Mouse (Mus musculus) spleen, adult 18-20 months (tissue): ENCODE data around the gene Fkbp2.
"Not testable (repeated sequence)": the region's sequence is repeated elsewhere in the genome, so short reads cannot be mapped to it uniquely, and the experiment has no call there.

Experiments used
- DNase-seq, 2 experiments: peaks; one replicate each; pipeline ENCODE4 v3.0.0; 2022; ENCODE audit warnings: mixed read lengths in 2 of 2

The Fkbp2 gene

GRCm38 (mm10) chr19:6980381-6981093 lies at the start of gene Fkbp2:
Gene Fkbp2 (minus strand): TSS chr19:6980501.
- DNase-seq, result peak; percentile 97 to 98

GRCm38 (mm10) chr19:7029531-7029930 lies 49.2 kb upstream of the Fkbp2 start:
- no peak for DNase-seq

GRCm38 (mm10) chr19:7020224-7020641 lies 39.9 kb upstream of the Fkbp2 start:
- peak; percentile 47 to 67 for DNase-seq

DNA sequence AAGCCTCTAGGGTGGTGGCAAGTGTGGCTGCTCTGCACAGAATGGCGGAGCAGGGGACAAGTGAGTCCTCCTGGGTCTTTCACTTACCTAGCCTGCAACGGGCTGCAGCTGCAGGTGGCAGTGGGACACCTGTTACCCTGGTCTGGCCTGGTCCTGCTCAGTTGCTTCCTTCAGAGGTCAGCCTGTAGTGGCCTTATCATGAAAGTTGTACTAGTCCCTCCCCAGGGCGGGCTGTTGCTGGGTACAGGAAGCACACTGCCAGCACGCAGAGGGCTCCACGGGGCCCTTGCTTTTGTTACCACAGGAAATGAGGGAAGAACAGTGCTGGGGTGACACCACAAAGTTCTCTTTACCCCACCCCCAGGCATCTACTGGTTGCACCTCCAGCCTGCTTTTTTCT lies 38.9 kb upstream of the Fkbp2 start, which contains the start of gene Fermt3:
TSS of gene Fermt3 (minus strand) at position 279 of the 400 bp plus-strand sequence.
- peak; percentile 76 for DNase-seq

DNA sequence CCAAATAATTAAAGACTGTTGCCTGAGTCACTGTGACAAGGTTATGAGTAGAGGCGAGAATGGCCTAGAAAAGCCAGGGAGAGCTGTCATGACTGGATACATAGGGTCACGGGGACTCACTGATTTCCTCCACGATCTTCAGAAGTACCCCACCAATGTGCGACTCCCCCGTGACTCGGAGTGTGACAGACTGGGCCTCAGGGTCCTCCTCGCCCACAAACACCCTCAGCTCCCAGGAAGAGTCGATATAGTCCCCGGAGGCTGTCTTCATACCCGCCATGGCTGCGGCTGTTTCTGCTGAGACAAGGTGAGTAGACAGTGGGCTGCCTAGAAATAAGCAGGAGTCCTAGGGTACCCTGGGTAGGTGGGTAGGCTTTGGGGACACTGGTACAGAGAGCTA lies 38.2 kb upstream of the Fkbp2 start:
- no peak for DNase-seq

DNA sequence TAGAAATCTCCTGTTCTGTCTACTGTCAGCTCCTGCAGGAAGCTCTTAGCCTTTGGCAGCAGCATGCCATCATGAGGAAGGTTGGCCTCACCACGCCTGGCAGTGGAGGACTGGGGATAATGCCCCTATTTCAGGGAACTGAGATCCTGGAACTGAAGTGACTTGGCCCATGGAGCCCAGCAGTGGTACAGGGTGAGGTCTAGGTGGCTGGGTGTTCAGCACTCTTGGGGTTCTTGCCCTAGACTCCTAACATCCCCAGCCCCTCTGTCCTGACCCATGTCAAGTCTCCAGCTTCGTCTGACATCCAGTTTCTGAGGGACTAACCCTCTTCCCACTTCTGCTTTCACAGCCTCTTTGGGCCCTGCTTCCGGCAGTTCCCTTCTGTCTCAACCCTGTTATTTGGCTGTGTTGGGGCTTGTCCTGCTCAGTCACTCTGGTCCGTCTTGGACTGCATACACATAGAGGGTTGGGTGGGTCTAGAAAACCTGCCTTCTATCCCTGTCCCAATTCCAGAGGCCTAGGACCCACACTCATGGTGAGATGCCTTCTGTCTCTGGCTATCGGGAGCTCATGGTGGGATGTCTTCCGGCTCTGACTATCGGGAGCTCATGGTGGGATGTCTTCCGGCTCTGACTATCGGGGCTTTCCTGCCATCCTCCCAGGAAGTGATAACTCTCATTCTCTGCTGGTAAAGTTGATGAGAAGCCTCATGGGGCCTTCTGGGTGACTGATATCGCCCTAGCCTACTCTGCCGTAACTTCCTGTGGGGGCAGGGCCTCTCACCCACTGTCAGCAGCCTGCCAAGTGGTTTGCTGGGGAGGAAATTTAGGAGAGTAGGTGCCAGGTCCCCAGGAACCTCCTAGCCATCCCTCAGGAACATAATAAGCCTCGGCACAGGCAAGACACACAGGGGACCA lies 37.5 kb upstream of the Fkbp2 start:
- DNase-seq, result peak; percentile 57

GRCm38 (mm10) chr19:7014481-7015135 lies 34.3 kb upstream of the Fkbp2 start:
- DNase-seq, result no peak

GRCm38 (mm10) chr19:7013984-7014383 lies 33.7 kb upstream of the Fkbp2 start:
- no peak for DNase-seq

- no peak for DNase-seq
Observed at GRCm38 (mm10) chr19:7012426-7012825, 32.1 kb upstream of the Fkbp2 start.

- DNase-seq, result no peak
Observed at GRCm38 (mm10) chr19:7006892-7007593, 26.7 kb upstream of the Fkbp2 start.

DNA sequence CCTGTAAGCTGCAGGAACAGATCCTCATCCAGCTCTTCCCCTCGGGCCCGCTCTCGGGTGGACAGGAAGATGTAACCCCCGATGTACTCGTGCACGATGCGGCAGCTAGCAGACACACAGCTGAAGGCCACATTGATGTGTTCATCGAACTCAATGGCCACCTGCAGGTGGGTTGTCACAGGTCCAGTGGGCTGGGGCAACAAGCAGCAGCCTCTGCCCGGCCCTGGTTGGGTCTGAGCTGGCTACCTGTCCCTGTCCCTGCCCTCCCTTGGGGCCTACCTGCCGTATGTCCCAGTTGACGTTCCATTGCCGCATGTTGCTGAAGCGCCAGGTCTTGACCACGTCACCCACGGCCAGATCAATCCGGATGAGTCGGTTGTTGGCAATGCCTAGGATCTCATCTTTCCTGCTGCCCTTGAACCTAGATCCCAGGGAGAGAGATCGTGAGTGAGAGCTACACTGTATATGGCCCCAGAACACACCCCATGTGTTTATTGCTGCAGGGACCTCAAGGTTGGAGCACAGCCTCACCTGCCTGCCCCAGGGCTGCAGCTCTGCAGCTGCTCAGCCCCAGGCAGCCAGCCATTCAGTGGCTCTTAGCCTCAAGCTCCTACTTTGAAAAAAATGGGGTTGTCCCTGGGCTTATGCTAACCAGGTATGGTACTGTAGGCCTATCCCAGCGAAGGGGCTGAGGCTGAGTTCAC lies 19.2 kb upstream of the Fkbp2 start:
- DNase-seq, result no peak

DNA sequence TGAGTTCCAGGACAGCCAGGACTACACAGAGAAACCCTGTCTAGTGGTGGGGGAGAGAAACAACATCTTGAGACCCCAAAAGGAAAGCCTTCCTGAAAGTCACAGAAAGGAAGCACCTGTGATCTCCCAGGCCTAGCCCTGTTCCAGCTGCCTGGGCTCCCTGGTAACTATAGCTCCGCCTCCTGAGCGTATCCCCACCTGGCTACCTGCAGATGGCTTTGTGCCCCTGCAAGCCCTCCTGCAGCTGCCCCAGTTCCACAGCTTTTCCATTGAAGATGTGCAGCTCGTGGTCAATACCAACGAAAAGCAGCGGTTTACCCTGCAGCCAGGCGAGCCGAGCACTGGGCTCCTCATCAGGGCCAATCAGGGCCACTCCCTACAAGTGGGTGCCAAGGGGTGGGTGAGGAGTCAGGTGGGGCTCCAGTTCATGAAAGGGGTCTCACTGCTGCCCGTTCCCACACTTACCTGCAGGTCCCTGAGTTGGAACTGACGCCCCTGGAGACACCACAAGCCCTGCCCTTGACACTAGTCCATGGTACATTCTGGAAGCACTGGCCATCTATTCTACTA lies 17.5 kb upstream of the Fkbp2 start:
- no peak for DNase-seq

- DNase-seq, result peak; percentile 55 to 66
Observed at GRCm38 (mm10) chr19:6996006-6996405, 15.7 kb upstream of the Fkbp2 start, which contains the start of the genes Nudt22 and Trpt1. Gene Nudt22 (minus strand): TSS chr19:6996117. Gene Trpt1 (plus strand): TSS chr19:6996131.

DNA sequence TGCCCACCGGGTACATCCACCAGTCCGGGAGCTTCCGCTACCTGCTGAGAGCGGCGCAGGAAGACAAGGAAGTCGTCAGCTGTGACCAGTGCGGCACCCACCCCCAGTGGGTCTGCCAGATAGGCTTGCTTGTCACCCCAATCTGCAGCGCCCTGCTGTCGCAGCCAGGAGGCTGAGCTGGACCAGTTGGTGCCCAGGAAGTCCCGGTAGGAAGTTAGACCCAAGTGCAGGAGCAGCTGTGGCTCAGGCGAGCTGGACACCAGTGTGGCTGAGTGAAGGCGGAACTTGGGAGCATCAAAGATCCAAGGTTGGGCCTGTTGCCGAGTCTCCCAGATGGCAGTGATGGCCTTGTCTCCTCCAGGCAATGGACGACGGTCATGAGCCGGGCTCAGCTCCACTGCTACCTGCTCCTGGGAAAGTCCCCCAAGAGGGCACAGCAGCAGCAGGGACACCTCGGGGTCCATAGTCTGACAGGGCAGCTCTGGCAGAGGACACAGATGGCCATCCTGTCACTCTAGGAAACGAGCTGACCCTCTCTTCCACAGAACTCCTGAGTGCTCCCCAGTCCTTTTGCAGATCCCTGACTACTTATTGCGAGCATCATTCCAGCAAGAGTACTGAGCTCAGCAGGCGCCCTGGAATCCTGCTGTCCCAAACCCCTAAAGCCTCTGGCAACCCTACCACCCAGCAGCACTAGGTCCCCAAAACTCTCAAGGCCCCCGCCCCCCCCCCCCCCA lies 15.1 kb upstream of the Fkbp2 start:
- no peak for DNase-seq

DNA sequence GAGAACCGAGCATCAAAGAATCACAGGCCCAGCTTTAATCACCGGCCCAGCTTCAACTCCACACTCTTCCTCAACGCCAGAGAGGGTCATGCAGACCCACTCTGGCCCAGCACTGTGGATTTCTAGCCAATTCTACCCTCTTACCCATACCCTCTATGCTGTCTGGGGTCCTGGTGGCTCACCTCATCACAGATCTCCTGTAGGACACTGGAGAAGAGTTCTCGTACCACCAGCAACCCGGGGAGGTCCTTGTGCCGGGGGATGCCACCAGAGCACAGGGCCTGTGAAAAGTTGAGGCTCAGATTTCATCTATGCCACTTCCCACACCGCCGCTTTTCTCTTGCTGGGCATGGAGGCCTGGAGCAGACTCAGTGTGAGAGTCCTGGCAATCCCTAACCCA lies 14.2 kb upstream of the Fkbp2 start:
- no peak for DNase-seq

DNA sequence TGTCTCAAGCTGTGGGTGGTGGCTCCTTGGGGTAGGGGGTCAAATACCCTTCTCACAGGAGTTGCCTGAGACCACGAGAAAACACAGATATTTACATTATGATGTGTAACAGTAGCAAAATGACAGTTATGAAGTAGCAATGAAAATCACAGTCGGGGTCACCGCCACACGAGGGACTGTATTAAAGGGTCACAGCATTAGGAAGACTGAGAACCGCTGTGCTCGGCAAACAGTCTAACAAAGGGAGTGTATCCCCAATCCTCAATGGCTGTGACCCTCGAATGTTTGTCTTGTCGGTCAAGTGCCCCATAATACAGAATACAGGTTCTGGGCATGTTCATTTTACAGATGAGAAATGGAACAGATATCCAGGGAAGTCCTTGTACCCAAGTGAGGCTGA lies 13.7 kb upstream of the Fkbp2 start:
- DNase-seq, result no peak

DNA sequence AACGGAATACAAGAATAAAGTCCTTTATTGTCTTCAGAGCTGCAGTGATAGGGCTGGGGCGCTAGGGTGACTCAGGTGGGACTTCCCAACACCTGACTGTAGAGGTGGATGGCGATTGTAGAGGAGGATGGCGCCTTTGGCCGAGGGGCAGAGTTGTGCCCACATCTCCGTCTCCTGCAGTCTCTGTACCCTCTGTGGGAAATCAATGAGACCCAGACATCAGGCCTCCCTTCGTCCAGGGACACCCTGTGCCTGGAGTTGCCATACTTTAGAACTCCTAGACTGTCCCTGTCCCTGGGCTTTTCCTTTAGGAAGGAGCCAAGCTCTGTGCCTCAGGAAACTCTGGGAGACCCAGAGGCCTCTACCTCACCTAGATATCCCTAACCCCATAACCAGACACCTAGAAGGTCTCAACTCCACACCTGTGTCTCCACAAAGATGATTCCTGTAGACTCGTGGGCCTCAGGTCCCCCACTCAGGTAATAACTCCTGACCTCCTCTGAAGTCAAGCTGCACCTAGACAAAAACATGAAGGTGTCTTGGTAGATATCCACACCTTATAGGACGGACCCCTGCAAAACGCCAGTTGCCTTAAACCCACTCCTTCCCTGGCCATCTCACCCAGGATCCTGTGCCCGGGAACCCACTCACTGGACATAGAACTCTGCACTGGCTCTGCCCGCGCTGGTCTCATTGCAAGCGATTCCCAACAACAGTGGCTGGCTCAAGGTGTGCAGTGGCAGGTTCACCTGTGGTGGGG lies 12.9 kb upstream of the Fkbp2 start:
- DNase-seq, result no peak

DNA sequence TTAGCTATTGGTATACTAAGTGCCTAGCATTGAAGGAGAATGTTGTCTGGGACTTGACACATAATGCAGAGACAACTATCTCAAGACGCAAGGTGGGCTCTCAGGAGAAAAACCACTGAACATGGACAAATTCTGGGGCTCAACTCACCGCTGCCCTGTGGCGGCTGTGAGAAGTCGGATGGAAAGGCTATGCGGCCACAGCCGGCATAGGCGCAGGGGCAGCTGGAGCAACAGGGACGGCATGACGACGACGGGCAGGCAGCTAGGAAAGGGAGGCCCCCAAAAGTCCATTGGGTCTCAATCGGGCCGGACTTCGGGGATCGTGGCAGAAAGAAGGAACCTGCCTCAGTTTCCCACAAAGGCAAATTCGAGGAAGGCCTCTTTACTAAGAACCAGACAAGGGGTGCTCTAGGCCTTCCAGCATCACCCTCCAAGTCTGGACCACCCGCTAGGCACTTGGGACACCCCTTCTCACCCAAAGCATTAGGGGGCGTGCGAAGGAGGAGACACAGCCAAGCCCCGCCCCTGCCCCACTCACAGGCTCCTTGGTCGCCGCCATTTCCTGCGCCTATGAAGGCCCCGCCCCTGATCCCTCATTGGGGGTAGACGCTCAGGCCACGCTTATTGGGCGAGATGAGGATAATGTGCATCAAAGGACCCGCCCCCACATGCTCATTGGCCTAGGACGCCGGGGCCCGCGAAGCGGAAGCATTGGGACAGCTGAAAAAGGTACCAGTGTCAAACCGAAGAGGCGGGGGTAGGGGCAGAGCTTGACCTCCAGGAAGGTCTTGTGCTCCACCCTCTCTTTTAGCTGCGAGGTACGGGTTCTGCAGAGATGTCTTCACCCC lies 11.9 kb upstream of the Fkbp2 start, which contains the start of gene Dnajc4:
TSS of gene Dnajc4 (minus strand) at position 562 of the 848 bp plus-strand sequence.
- DNase-seq, result peak; percentile 94 to 95

- not testable (repeated sequence) for DNase-seq
Observed at GRCm38 (mm10) chr19:6991166-6991565, 10.9 kb upstream of the Fkbp2 start.
